Mouse (Mus musculus) mouse embryonic stem cell (cell line): ENCODE data around the gene Stoml2.

Experiments
- in situ Hi-C, 2 experiments: fragments of 300-500 bp; cut with MboI; formaldehyde crosslinking; loops; 1 replicate in 1 of 2; 3 replicates in 1 of 2; pipeline ENCODE4 v1.14.3; 2019 to 2020; ENCODE audit warnings: low sequenced_read_pairs in 2 of 2, low pct_unique_long_range_greater_than_20kb in 1 of 2, mixed read lengths in 1 of 2; ENCODE audit not compliant: unreplicated experiment in 1 of 2

The Stoml2 gene

GRCm38 (mm10) chr4:43031237-43031995, at the start of gene Stoml2:
Gene Stoml2, minus strand, starts transcription at chr4:43031710.
- in situ Hi-C loops, result no loop called here

- in situ Hi-C loops, result no loop called here
Observed at GRCm38 (mm10) chr4:43078071-43078718, 46.7 kb upstream of the Stoml2 start.

GRCm38 (mm10) chr4:43074923-43075322, 43.4 kb upstream of the Stoml2 start:
- in situ Hi-C loops, result no loop called here

GRCm38 (mm10) chr4:43065471-43065870, 34.0 kb upstream of the Stoml2 start:
- in situ Hi-C loops, result no loop called here

- in situ Hi-C loops, result no loop called here
Observed at GRCm38 (mm10) chr4:43060286-43060685, 28.8 kb upstream of the Stoml2 start.

- in situ Hi-C loops, result no loop called here
Observed at GRCm38 (mm10) chr4:43059697-43060096, 28.2 kb upstream of the Stoml2 start.

GRCm38 (mm10) chr4:43058753-43059654, 27.5 kb upstream of the Stoml2 start, which contains the start of gene Unc13b:
Gene Unc13b, plus strand, starts transcription at chr4:43058953.
- in situ Hi-C loops, result no loop called here

GRCm38 (mm10) chr4:43058392-43058752, 26.9 kb upstream of the Stoml2 start:
- in situ Hi-C loops, result no loop called here

GRCm38 (mm10) chr4:43057654-43058053, 26.1 kb upstream of the Stoml2 start:
- in situ Hi-C loops, result no loop called here

GRCm38 (mm10) chr4:43052627-43053026, 21.1 kb upstream of the Stoml2 start:
- in situ Hi-C loops, result no loop called here

- in situ Hi-C loops, result no loop called here
Observed at GRCm38 (mm10) chr4:43047231-43047630, 15.7 kb upstream of the Stoml2 start.

GRCm38 (mm10) chr4:43046607-43047006, 15.1 kb upstream of the Stoml2 start:
- in situ Hi-C loops, result no loop called here

- in situ Hi-C loops, result no loop called here
Observed at GRCm38 (mm10) chr4:43045659-43046302, 14.3 kb upstream of the Stoml2 start, which contains the start of gene Fam214b. Gene Fam214b, minus strand, starts transcription at chr4:43046220.

GRCm38 (mm10) chr4:43045285-43045658, 13.8 kb upstream of the Stoml2 start:
- in situ Hi-C loops, result no loop called here

- in situ Hi-C loops, result no loop called here
Observed at GRCm38 (mm10) chr4:43044673-43045072, 13.2 kb upstream of the Stoml2 start.

- in situ Hi-C loops, result no loop called here
Observed at GRCm38 (mm10) chr4:43043644-43044357, 12.3 kb upstream of the Stoml2 start.

- in situ Hi-C loops, result no loop called here
Observed at GRCm38 (mm10) chr4:43040881-43041547, 9.5 kb upstream of the Stoml2 start.
